Mouse (Mus musculus) midbrain, embryonic 16.5 days (tissue): Measurements from ENCODE around the gene 3110082I17Rik. TPM values are rescaled to one million over a fixed set of nuclear protein-coding genes. Genes with fewer than 3 reads are reported as not detected.
A peak's percentile ranks its signal among the peaks of the same experiment; 100 is the strongest.

Source experiments
- ATAC-seq: fragments of 200-750 bp; cut with Nextera tagmentation; 2 replicates; pipeline ENCODE4 v1.8.0; 2017; ENCODE audit warnings: moderate TSS enrichment
- H3K27ac ChIP-seq: fragments of 300-500 bp; sonication (generic); 2 replicates; pipeline ENCODE4 v1.5.1; 2014; ENCODE audit warnings: mild to moderate bottlenecking, low read length, mixed read lengths
- H3K27me3 ChIP-seq: fragments of 300-500 bp; sonication (generic); 2 replicates; pipeline ENCODE4 v1.6.1; 2014; ENCODE audit warnings: low read depth, low read length, mixed read lengths; ENCODE audit not compliant: control insufficient read depth, insufficient read depth
- H3K36me3 ChIP-seq: fragments of 300-500 bp; sonication (generic); 2 replicates; pipeline ENCODE4 v1.6.1; 2014; ENCODE audit warnings: mild to moderate bottlenecking, low read length, moderate library complexity, mixed read lengths; ENCODE audit not compliant: control insufficient read depth, insufficient read depth
- H3K4me1 ChIP-seq: fragments of 300-500 bp; sonication (generic); 2 replicates; pipeline ENCODE4 v1.6.1; 2014; ENCODE audit warnings: mild to moderate bottlenecking, low read length, mixed read lengths; ENCODE audit not compliant: control insufficient read depth, insufficient read depth
- H3K4me2 ChIP-seq: fragments of 300-500 bp; sonication (generic); 2 replicates; pipeline ENCODE4 v1.6.1; 2014; ENCODE audit warnings: mild to moderate bottlenecking, low read length, mixed read lengths
- H3K4me3 ChIP-seq: fragments of 300-500 bp; sonication (generic); 2 replicates; pipeline ENCODE4 v1.5.1; 2014; ENCODE audit warnings: low read depth, mild to moderate bottlenecking, low read length, moderate library complexity, mixed read lengths
- H3K9ac ChIP-seq: fragments of 300-500 bp; sonication (generic); 2 replicates; pipeline ENCODE4 v1.6.1; 2014; ENCODE audit warnings: low read depth, low read length, mixed read lengths
- H3K9me3 ChIP-seq: fragments of 300-500 bp; sonication (generic); replicated peaks from 2 replicates; pipeline ENCODE4 v1.6.1; 2014; ENCODE audit warnings: mild to moderate bottlenecking, low read length, mixed read lengths; ENCODE audit not compliant: control insufficient read depth, poor library complexity, severe bottlenecking
- WGBS: fragments of 180-500 bp; shearing (Covaris S2); extraction: QIAGEN DNeasy Blood & Tissue Kit; methylation state at CpG from one replicate; pipeline ENCODE4 v1.1.7; 2014; 5-methylcytosine and 5-hydroxymethylcytosine counted together
- polyA plus RNA-seq: library from polyadenylated mRNA; unstranded; fragments of >200 nt; fragmentation: Nextera tagmentation; extraction: Ambion mirVana; gene quantifications from 2 replicates; pipeline ENCODE4 v1.2.1, GENCODE M21; 2015

Gene 3110082I17Rik
- polyA plus RNA-seq, 1 experiment from 2014 or later: 17.7 TPM

GRCm38 (mm10) chr5:139352317-139352716 lies 108.0 kb downstream of the 3110082I17Rik start, which contains the start of gene Cyp2w1:
Cyp2w1 (plus strand) TSS chr5:139352617.
- Histone ChIP-seq H3K9me3 (no peaks in the 10 kb centered on the region), H3K27ac (no peak within 1 kb of the TSS), H3K4me3 (no peak within 1 kb of the TSS), H3K4me1 (no peaks in the 10 kb centered on the region), H3K4me2 (no peak within 1 kb of the TSS), H3K27me3 (no peaks in the 10 kb centered on the region), H3K9ac (0 out of 2 replicates have a peak within 1 kb of the TSS, but pooled peaks have one; percentile 12), H3K36me3 (no peaks in the 10 kb centered on the region)
- no peak for ATAC-seq
- 51% methylated on average over 6 of the region's 6 CpGs for WGBS

GRCm38 (mm10) chr5:139351628-139352027 lies 108.7 kb downstream of the 3110082I17Rik start:
- Histone ChIP-seq H3K27me3 (no peaks in the 10 kb centered on the region), H3K9ac (0 out of 2 replicates have a peak overlapping the region, but pooled peaks have one; percentile 12), H3K36me3 (no peaks in the 10 kb centered on the region), H3K9me3 (no peaks in the 10 kb centered on the region), H3K4me3 (no peak overlapping the region), H3K4me1 (no peaks in the 10 kb centered on the region), H3K27ac (no peak overlapping the region), H3K4me2 (no peak overlapping the region)
- no peak for ATAC-seq
- 26% methylated on average over 8 of the region's 8 CpGs for WGBS

- no peak for ATAC-seq
- H3K36me3 ChIP-seq: no peaks in the 10 kb centered on the region
- no peak within 1 kb of the TSS for H3K4me3 ChIP-seq
- no peak within 1 kb of the TSS for H3K27ac ChIP-seq
- 51% methylated on average over 5 of the region's 5 CpGs for WGBS
- 0 out of 2 replicates have a peak within 1 kb of the TSS, but pooled peaks have one; percentile 12 for H3K9ac ChIP-seq
- no peak within 1 kb of the TSS for H3K4me2 ChIP-seq
- no peaks in the 10 kb centered on the region for H3K27me3 ChIP-seq
- H3K4me1 ChIP-seq: no peaks in the 10 kb centered on the region
- H3K9me3 ChIP-seq: no peaks in the 10 kb centered on the region
Observed at GRCm38 (mm10) chr5:139351134-139351533, 109.2 kb downstream of the 3110082I17Rik start, which contains the start of gene Cox19. Cox19 (minus strand) TSS chr5:139351418.

- H3K9me3 ChIP-seq: no peaks in the 10 kb centered on the region
- no peak overlapping the region for H3K9ac ChIP-seq
- H3K27ac ChIP-seq: no peak overlapping the region
- H3K4me2 ChIP-seq: no peak overlapping the region
- no peaks in the 10 kb centered on the region for H3K27me3 ChIP-seq
- 76% methylated on average over 6 of the region's 6 CpGs for WGBS
- no peaks in the 10 kb centered on the region for H3K4me1 ChIP-seq
- ATAC-seq: no peak
- no peaks in the 10 kb centered on the region for H3K36me3 ChIP-seq
- no peak overlapping the region for H3K4me3 ChIP-seq
Observed at GRCm38 (mm10) chr5:139349713-139350112, 110.6 kb downstream of the 3110082I17Rik start.

- no peaks in the 10 kb centered on the region for H3K9me3 ChIP-seq
- H3K27ac ChIP-seq: no peak overlapping the region
- no peak overlapping the region for H3K9ac ChIP-seq
- H3K4me1 ChIP-seq: peaks cover 9% of the 10 kb centered on the region
- H3K36me3 ChIP-seq: peaks cover 1% of the 10 kb centered on the region; the same call in 1 of the 2 replicates
- no peak for ATAC-seq
- WGBS: 42% methylated on average over 1 of the region's 1 CpGs
- no peak overlapping the region for H3K4me2 ChIP-seq
- no peaks in the 10 kb centered on the region for H3K27me3 ChIP-seq
- no peak overlapping the region for H3K4me3 ChIP-seq
Observed at GRCm38 (mm10) chr5:139347225-139347624, 113.1 kb downstream of the 3110082I17Rik start.

- H3K27ac ChIP-seq: peak overlapping the region; percentile 78
- ATAC-seq: peak; percentile 46; the same call in 1 of the 2 replicates
Observed at GRCm38 (mm10) chr5:139345364-139345714, 115.0 kb downstream of the 3110082I17Rik start.

GRCm38 (mm10) chr5:139344687-139345363 lies 115.5 kb downstream of the 3110082I17Rik start:
- H3K27me3 ChIP-seq: no peaks in the 10 kb centered on the region
- peak overlapping the region; percentile 74 for H3K4me2 ChIP-seq
- peak overlapping the region; percentile 78 for H3K27ac ChIP-seq
- WGBS: under 1% methylated on average over 33 of the region's 33 CpGs
- H3K4me1 ChIP-seq: peaks cover 9% of the 10 kb centered on the region
- H3K36me3 ChIP-seq: peaks cover 12% of the 10 kb centered on the region
- H3K9me3 ChIP-seq: no peaks in the 10 kb centered on the region
- H3K4me3 ChIP-seq: peak overlapping the region; percentile 76
- peak overlapping the region; percentile 87 for H3K9ac ChIP-seq
- peak; percentile 94 for ATAC-seq

More at GRCm38 (mm10) chr5:139345364-139345714, 115.0 kb downstream of the 3110082I17Rik start:
- H3K27me3 ChIP-seq: no peaks in the 10 kb centered on the region
- H3K4me2 ChIP-seq: peak overlapping the region; percentile 74
- peak overlapping the region; percentile 87 for H3K9ac ChIP-seq
- peak overlapping the region; percentile 76 for H3K4me3 ChIP-seq
- 9% methylated on average over 5 of the region's 5 CpGs for WGBS
- H3K4me1 ChIP-seq: peaks cover 9% of the 10 kb centered on the region
- peaks cover 12% of the 10 kb centered on the region for H3K36me3 ChIP-seq
- no peaks in the 10 kb centered on the region for H3K9me3 ChIP-seq

DNA sequence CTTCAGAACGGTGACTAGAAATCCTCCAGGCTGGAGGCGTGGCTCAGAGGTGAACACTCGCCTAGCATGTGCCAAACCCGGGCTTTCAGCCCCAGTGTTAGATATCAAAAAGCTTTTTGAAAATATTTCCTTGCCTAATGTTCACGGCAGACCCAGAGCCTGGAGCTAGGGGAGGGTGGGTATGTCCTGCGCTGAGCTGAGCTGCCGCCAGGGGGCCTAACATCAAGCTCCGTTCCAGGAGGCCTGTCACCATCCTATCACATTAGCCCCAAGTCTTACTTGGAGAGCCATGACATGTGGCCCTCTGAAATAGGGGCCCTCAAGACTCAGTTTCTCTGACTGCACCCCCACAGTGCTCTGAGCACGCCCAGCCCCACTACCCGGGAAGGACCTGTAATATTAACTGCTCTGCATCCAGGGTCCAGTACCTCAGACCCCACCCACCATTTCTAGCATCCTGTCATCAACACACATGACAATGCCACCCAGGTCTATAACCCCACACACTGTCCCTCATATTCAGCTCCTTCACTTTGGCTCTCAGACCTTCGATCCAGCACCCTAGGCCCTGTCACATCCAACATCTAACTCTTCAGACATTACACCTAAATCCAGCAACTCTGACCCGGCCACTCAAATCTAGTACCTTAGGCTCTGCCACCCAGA lies 116.2 kb downstream of the 3110082I17Rik start:
- H3K4me2 ChIP-seq: peak overlapping the region; percentile 74
- peak; percentile 70 for ATAC-seq
- peaks cover 9% of the 10 kb centered on the region for H3K4me1 ChIP-seq
- H3K27me3 ChIP-seq: no peaks in the 10 kb centered on the region
- peak overlapping the region; percentile 87 for H3K9ac ChIP-seq
- WGBS: 7% methylated on average over 12 of the region's 12 CpGs
- peak overlapping the region; percentile 76 for H3K4me3 ChIP-seq
- no peaks in the 10 kb centered on the region for H3K9me3 ChIP-seq
- peaks cover 15% of the 10 kb centered on the region for H3K36me3 ChIP-seq
- H3K27ac ChIP-seq: peak overlapping the region; percentile 78

DNA sequence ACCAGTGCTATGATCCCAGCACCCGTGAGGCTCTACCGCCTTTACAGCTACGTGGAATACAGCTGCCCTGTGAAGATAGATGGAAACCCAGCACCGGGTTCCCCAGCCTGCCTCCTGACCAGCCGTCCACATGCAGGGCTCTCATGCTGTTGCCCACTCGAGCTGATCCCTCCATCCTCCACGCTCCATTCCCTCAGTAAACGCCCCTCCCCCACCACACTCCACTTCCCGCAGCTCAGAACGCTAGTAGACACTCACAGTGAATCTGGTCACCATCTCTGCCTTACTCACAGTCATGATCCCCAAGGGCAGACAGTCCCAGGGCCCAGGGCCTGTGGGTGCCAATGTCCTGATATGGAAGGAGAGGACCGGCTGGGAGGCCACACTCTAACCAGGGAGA lies 121.4 kb downstream of the 3110082I17Rik start:
- Histone ChIP-seq H3K4me2 (no peak overlapping the region), H3K9me3 (no peaks in the 10 kb centered on the region), H3K27ac (no peak overlapping the region), H3K9ac (no peak overlapping the region), H3K36me3 (peaks cover 36% of the 10 kb centered on the region), H3K27me3 (no peaks in the 10 kb centered on the region), H3K4me1 (peaks cover 8% of the 10 kb centered on the region), H3K4me3 (no peak overlapping the region)
- 79% methylated on average over 11 of the region's 11 CpGs for WGBS
- ATAC-seq: no peak
